Mouse (Mus musculus) stomach, adult 2 months (tissue): ENCODE data around the gene Lrrc37a. TPM values are rescaled to one million over a fixed set of nuclear protein-coding genes. Genes with fewer than 3 reads are reported as not detected.

Experiments
- polyA plus RNA-seq: library from polyadenylated mRNA; depleted of rRNA; stranded (reverse); fragments of >200 nt; gene quantifications from 2 replicates; pipeline ENCODE4 v1.2.3, GENCODE M21; 2012; rRNA removed

Lrrc37a gene
- polyA plus RNA-seq, result not detected in 2 replicates

GRCm38 (mm10) chr11:103504497-103504896 lies at the start of gene Lrrc37a:
Gene Lrrc37a, minus strand, starts transcription at chr11:103504597.

GRCm38 (mm10) chr11:103411981-103412949 lies 92.1 kb downstream of the Lrrc37a start, which contains the start of gene Plekhm1:
Gene Plekhm1, minus strand, starts transcription at chr11:103412687.

Other genes with a start within 250 kb of the Lrrc37a start
- gene Map3k14, start 237.1 kb downstream of the Lrrc37a start, polyA plus RNA-seq, result 8.2 and 10.5 TPM in 2 replicates
- gene Arhgap27, start 140.9 kb downstream of the Lrrc37a start, polyA plus RNA-seq, result 84.4 and 98.7 TPM in 2 replicates
- gene Plekhm1, start 91.9 kb downstream of the Lrrc37a start, polyA plus RNA-seq, result 6.2 and 6.7 TPM in 2 replicates
- gene Gm884, start 116.5 kb upstream of the Lrrc37a start, polyA plus RNA-seq, result not detected in 2 replicates
- gene Lyzl6, start 134.3 kb upstream of the Lrrc37a start, polyA plus RNA-seq, result not detected in 2 replicates
- gene Rprml, start 145.0 kb upstream of the Lrrc37a start, polyA plus RNA-seq, result 0.50 and 0.56 TPM in 2 replicates
- gene Gosr2, start 193.3 kb upstream of the Lrrc37a start, polyA plus RNA-seq, result 14.3 and 16.1 TPM in 2 replicates
- 0.01 TPM in 1 of 2 replicates, not detected in the other for gene Wnt9b, start 245.2 kb upstream of the Lrrc37a start, polyA plus RNA-seq